Mouse (Mus musculus) brain, embryonic 14.5 days (tissue): ENCODE measurements around the gene Pomt1. TPM values are rescaled to one million over a fixed set of nuclear protein-coding genes. Genes with fewer than 3 reads are reported as not detected.

Experiments used
- DNase-seq: peaks from one replicate; pipeline ENCODE4 v3.0.0-alpha.2; 2011; ENCODE audit warnings: low read depth
- CTCF ChIP-seq: fragments of 200-500 bp; IDR thresholded peaks from 2 replicates; pipeline ENCODE4 v1.5.1; 2012; ENCODE audit warnings: inconsistent platforms, mild to moderate bottlenecking, moderate library complexity, borderline replicate concordance; ENCODE audit not compliant: insufficient read depth, insufficient read length; ENCODE audit errors: extremely low read depth
- POLR2A ChIP-seq: fragments of 200-500 bp; IDR thresholded peaks from 2 replicates; pipeline ENCODE4 v1.6.1; 2012; ENCODE audit warnings: mild to moderate bottlenecking, inconsistent platforms, borderline replicate concordance; ENCODE audit not compliant: poor library complexity, insufficient read depth, insufficient read length, severe bottlenecking; ENCODE audit errors: extremely low read depth
- polyA plus RNA-seq: library from polyadenylated mRNA; depleted of rRNA; stranded (reverse); fragments of >200 nt; gene quantifications from 2 replicates; pipeline ENCODE4 v1.2.3, GENCODE M21; 2012

The Pomt1 gene
- polyA plus RNA-seq, 1 experiment: 46.4 TPM

DNA sequence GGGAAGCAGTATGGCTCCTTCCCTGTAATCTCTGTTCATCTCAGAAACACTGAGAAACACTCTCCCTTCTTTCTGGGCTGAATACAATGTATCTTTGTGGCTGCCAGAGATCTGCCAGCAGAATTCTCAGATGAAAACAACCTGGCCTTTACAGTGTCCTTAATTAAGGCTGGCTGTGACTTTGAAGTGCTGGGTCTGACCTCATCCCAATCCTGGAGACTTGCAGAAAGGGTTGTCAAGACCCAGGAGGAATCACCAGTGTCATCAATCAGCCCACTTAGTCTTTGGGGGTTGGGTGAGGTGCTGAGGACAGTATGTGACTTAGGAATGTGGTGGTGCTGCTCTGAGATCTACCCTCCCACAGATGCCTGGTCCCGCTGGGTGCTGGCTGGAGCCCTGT lies 17.0 kb downstream of the Pomt1 start:
- TF ChIP-seq CTCF (no peak), POLR2A (no peak)
- DNase-seq: no peak

- no peak for TF ChIP-seq CTCF
- DNase-seq: no peak
Observed at GRCm38 (mm10) chr2:32254563-32254962, 18.2 kb downstream of the Pomt1 start.

DNA sequence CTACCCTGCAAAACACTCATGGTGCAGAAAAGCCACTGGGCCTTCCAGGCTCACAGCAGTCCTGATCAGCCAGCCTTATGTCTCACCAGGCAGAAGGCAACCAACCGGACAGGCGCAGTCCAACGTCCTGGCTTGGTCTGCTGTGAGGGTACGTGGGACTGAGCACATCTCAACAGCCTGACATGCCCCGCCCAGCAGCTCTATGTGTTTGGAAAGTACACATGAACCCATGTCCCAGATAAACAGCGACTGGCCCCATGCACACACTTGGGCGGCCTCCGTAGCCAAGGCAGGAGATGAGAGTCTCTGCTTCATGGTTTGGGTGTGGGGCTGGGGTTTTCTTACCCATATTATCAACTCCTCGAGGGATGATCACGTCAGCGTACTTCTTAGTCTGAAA lies 19.9 kb downstream of the Pomt1 start:
- no peak for DNase-seq
- no peak for TF ChIP-seq CTCF
- TF ChIP-seq POLR2A: no peak

- no peak for DNase-seq
- TF ChIP-seq CTCF: no peak
- no peak for TF ChIP-seq POLR2A
Observed at GRCm38 (mm10) chr2:32258887-32259533, 22.6 kb downstream of the Pomt1 start.

DNA sequence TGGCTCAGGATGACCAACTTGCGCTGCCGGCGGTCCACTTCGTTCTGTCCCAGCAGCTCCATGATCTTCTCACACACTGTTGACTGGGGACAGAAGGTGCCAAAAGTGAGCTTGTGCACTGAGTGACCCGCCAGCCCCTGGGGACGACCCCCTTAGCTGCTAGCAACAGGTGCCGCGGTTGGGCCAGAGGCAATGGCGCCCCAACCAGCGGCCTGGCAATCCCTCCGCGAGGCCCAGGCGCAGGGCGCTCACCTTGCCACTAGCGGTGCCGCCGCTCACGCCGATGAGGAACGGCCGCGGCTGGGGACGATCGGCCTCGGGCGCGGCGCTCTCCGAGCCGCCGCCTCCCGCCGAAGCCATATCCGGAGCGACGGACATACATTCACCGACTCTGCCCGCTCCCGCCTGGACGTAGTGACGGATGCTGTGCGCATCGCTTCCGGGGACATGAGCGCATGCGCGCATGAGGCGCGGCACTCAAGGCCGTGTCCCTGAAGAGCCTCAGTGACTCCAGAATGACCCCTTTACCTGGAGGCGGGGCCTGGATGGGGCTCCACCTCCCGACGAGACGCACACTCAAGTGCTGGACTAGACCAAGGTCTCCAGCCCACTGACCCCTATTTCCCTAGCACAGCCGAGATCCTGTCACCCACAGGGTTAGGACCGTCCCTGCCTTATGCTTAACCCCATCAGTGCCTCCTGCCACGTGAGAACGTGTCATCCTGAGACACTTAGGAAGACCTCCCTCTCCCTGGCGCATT lies 23.4 kb downstream of the Pomt1 start, which contains the start of gene Uck1:
Gene Uck1, minus strand, starts transcription at position 503 of the 761 bp plus-strand sequence.
- TF ChIP-seq CTCF (no peak), POLR2A (peak; percentile 52; the same call in 1 of the 2 replicates)
- DNase-seq: peak; percentile 93

- TF ChIP-seq CTCF (peak; percentile 38; the same call in 1 of the 2 replicates), POLR2A (no peak)
- DNase-seq: peak; percentile 34
Observed at GRCm38 (mm10) chr2:32260635-32261034, 24.2 kb downstream of the Pomt1 start.

- no peak for TF ChIP-seq CTCF
- no peak for TF ChIP-seq POLR2A
- no peak for DNase-seq
Observed at GRCm38 (mm10) chr2:32275823-32276222, 39.4 kb downstream of the Pomt1 start.

DNA sequence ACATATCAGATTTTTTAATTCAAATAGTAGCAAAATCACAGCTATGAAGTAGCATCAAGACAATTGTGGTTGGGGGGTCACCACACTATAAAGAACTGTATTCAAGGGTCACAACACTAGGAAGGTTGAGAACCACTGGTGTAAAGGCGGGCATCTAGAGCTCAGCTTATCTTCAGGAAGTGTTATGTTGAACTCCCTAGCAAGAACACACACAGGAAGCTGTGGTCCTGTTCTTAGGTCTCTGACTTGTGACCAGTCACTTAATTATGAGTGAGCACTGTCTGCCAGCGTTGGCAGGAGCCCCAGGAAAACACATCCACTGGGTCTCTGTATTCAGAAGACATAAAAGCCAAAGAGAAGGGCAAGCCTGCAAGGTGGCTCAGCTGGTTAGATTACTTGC lies 45.9 kb downstream of the Pomt1 start:
- no peak for DNase-seq
- no peak for TF ChIP-seq POLR2A
- TF ChIP-seq CTCF: no peak

- peak; percentile 36 for DNase-seq
- TF ChIP-seq CTCF (peak; percentile 62; the same call in 1 of the 2 replicates), POLR2A (no peak)
Observed at GRCm38 (mm10) chr2:32282727-32283126, 46.3 kb downstream of the Pomt1 start.

GRCm38 (mm10) chr2:32283986-32284385 lies 47.6 kb downstream of the Pomt1 start:
- DNase-seq: no peak

DNA sequence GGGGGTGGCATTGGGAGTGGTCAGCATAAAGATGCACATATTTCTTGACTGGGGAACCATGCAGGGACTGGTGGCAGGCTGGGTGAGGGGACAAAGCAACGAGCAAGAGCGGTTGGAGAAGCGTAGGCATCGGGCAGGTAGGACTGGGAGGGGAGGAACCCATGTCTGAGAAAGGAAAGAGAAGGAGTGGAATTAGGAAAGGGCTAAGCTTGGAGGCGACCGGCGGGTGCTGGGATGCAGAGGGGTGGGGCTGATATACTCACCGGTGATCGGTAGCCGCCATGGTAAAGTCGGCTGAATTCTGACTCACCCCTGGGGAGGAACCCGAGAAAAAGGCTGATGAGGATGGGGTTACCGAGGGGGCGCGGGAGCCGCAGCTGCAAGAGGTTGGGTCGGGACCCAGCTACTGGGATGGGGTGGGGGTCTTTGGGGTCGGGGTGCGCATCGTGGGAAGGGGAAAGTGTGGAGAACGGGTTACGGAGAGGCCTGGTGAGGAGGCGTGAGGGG lies 51.0 kb downstream of the Pomt1 start, which contains the start of gene Golga2:
Gene Golga2, plus strand, starts transcription at position 51 of the 507 bp plus-strand sequence.
- DNase-seq: no peak
- TF ChIP-seq CTCF: no peak
- no peak for TF ChIP-seq POLR2A

More at GRCm38 (mm10) chr2:32283986-32284385, 47.6 kb downstream of the Pomt1 start:
- no peak for TF ChIP-seq CTCF
- TF ChIP-seq POLR2A: no peak
